Mouse (Mus musculus) hindbrain, embryonic 11.5 days (tissue): ENCODE results near the gene Bcl7a. TPM values are rescaled to one million over a fixed set of nuclear protein-coding genes. Genes with fewer than 3 reads are reported as not detected.

Experiments used
- ATAC-seq: fragments of 200-750 bp; cut with Nextera tagmentation; 2 replicates; pipeline ENCODE4 v1.8.0; 2017; ENCODE audit warnings: mild to moderate bottlenecking, moderate TSS enrichment, moderate library complexity; ENCODE audit not compliant: low FRiP score
- DNase-seq: peaks from one replicate; pipeline ENCODE4 v3.0.0-alpha.2; 2015; ENCODE audit warnings: low spot score
- H3K27ac ChIP-seq: fragments of 300-500 bp; sonication (generic); 2 replicates; pipeline ENCODE4 v1.5.1; 2014; ENCODE audit warnings: mild to moderate bottlenecking, low read depth, low read length
- H3K27me3 ChIP-seq: fragments of 300-500 bp; sonication (generic); 2 replicates; pipeline ENCODE4 v1.6.1; 2014; ENCODE audit warnings: mild to moderate bottlenecking, low read length, moderate library complexity, mixed read lengths; ENCODE audit not compliant: control insufficient read depth, insufficient read depth
- H3K36me3 ChIP-seq: fragments of 300-500 bp; sonication (generic); 2 replicates; pipeline ENCODE4 v1.6.1; 2014; ENCODE audit warnings: mild to moderate bottlenecking, low read length, moderate library complexity, mixed read lengths; ENCODE audit not compliant: control insufficient read depth, insufficient read depth
- H3K4me1 ChIP-seq: fragments of 300-500 bp; sonication (generic); replicated peaks from 2 replicates; pipeline ENCODE4 v1.6.1; 2014; ENCODE audit warnings: low read length, mixed read lengths; ENCODE audit not compliant: control insufficient read depth, insufficient read depth
- H3K4me2 ChIP-seq: fragments of 300-500 bp; sonication (generic); replicated peaks from 2 replicates; pipeline ENCODE4 v1.6.1; 2014; ENCODE audit warnings: mild to moderate bottlenecking, low read depth, low read length
- H3K4me3 ChIP-seq: fragments of 300-500 bp; sonication (generic); 2 replicates; pipeline ENCODE4 v1.5.1; 2014; ENCODE audit warnings: low read depth, low read length
- H3K9ac ChIP-seq: fragments of 300-500 bp; sonication (generic); 2 replicates; pipeline ENCODE4 v1.6.1; 2014; ENCODE audit warnings: low read depth, low read length
- H3K9me3 ChIP-seq: fragments of 300-500 bp; sonication (generic); 2 replicates; pipeline ENCODE4 v1.6.1; 2016; ENCODE audit warnings: low read length; ENCODE audit not compliant: control insufficient read depth
- WGBS: fragments of 180-500 bp; shearing (Covaris S2); extraction: QIAGEN DNeasy Blood & Tissue Kit; methylation state at CpG from one replicate; pipeline ENCODE4 v1.1.7; 2014; 5-methylcytosine and 5-hydroxymethylcytosine counted together
- polyA plus RNA-seq: library from polyadenylated mRNA; unstranded; fragments of >200 nt; fragmentation: Nextera tagmentation; extraction: Ambion mirVana; gene quantifications from 2 replicates; pipeline ENCODE4 v1.2.1, GENCODE M21; 2014

Bcl7a gene
- polyA plus RNA-seq, 1 experiment from 2014 or later, result 63.7 TPM

- peak within 1 kb of the TSS; percentile 93 for H3K9ac ChIP-seq
- ATAC-seq (peak; percentile 94), DNase-seq (peak; percentile 91)
- peak within 1 kb of the TSS; percentile 87 for H3K4me2 ChIP-seq
- H3K4me3 ChIP-seq, result peak within 1 kb of the TSS; percentile 95
- H3K9me3 ChIP-seq, result no peaks in the 10 kb centered on the region
- H3K27me3 ChIP-seq, result no peaks in the 10 kb centered on the region
- H3K27ac ChIP-seq, result peak within 1 kb of the TSS; percentile 82
- WGBS, result 0% methylated on average over 40 of the region's 50 CpGs
- peaks cover 9% of the 10 kb centered on the region for H3K4me1 ChIP-seq
- H3K36me3 ChIP-seq, result no peaks in the 10 kb centered on the region
Observed at GRCm38 (mm10) chr5:123394303-123394956, 50.8 kb downstream of the Bcl7a start, which contains the start of gene Mlxip. Mlxip (plus strand) TSS chr5:123394798.

- peak; percentile 56 for ATAC-seq
- Histone ChIP-seq H3K27ac (peak overlapping the region; percentile 82), H3K9me3 (no peaks in the 10 kb centered on the region), H3K4me2 (peak overlapping the region; percentile 87), H3K9ac (peak overlapping the region; percentile 93), H3K27me3 (no peaks in the 10 kb centered on the region), H3K4me3 (peak overlapping the region; percentile 95), H3K4me1 (peaks cover 9% of the 10 kb centered on the region), H3K36me3 (no peaks in the 10 kb centered on the region)
- WGBS, result under 1% methylated on average over 61 of the region's 65 CpGs
- DNase-seq, result peak; percentile 50
Observed at GRCm38 (mm10) chr5:123394957-123395881, 51.6 kb downstream of the Bcl7a start.

- peaks cover 5% of the 10 kb centered on the region for H3K4me1 ChIP-seq
- H3K9me3 ChIP-seq, result no peaks in the 10 kb centered on the region
- no peak overlapping the region for H3K27ac ChIP-seq
- H3K36me3 ChIP-seq, result no peaks in the 10 kb centered on the region
- ATAC-seq (no peak), DNase-seq (no peak)
- H3K27me3 ChIP-seq, result no peaks in the 10 kb centered on the region
- H3K9ac ChIP-seq, result no peak overlapping the region
- H3K4me2 ChIP-seq, result peak overlapping the region; percentile 87
- peak overlapping the region; percentile 8 for H3K4me3 ChIP-seq
- 78% methylated on average over 8 of the region's 8 CpGs for WGBS
Observed at GRCm38 (mm10) chr5:123396901-123397464, 53.3 kb downstream of the Bcl7a start.

GRCm38 (mm10) chr5:123397786-123398185, 54.2 kb downstream of the Bcl7a start:
- H3K9ac ChIP-seq, result no peak overlapping the region

GRCm38 (mm10) chr5:123398856-123399498, 55.3 kb downstream of the Bcl7a start:
- Histone ChIP-seq H3K4me1 (peaks cover 4% of the 10 kb centered on the region), H3K4me3 (no peak overlapping the region), H3K4me2 (no peak overlapping the region), H3K27ac (no peak overlapping the region), H3K27me3 (no peaks in the 10 kb centered on the region), H3K9me3 (no peaks in the 10 kb centered on the region), H3K36me3 (no peaks in the 10 kb centered on the region), H3K9ac (no peak overlapping the region)
- WGBS, result 93% methylated on average over 4 of the region's 4 CpGs
- DNase-seq, result no peak
- ATAC-seq, result no peak

More at GRCm38 (mm10) chr5:123397786-123398185, 54.2 kb downstream of the Bcl7a start:
- 75% methylated on average over 11 of the region's 11 CpGs for WGBS
- Histone ChIP-seq H3K9me3 (no peaks in the 10 kb centered on the region), H3K27ac (no peak overlapping the region), H3K4me2 (no peak overlapping the region), H3K36me3 (no peaks in the 10 kb centered on the region), H3K4me1 (peaks cover 5% of the 10 kb centered on the region), H3K4me3 (no peak overlapping the region), H3K27me3 (no peaks in the 10 kb centered on the region)
- ATAC-seq (no peak), DNase-seq (no peak)

- H3K27me3 ChIP-seq, result no peaks in the 10 kb centered on the region
- no peaks in the 10 kb centered on the region for H3K36me3 ChIP-seq
- H3K4me1 ChIP-seq, result no peaks in the 10 kb centered on the region
- 97% methylated on average over 3 of the region's 3 CpGs for WGBS
- no peak overlapping the region for H3K9ac ChIP-seq
- H3K27ac ChIP-seq, result no peak overlapping the region
- H3K4me2 ChIP-seq, result no peak overlapping the region
- DNase-seq (no peak), ATAC-seq (no peak)
- H3K4me3 ChIP-seq, result no peak overlapping the region
- H3K9me3 ChIP-seq, result no peaks in the 10 kb centered on the region
Observed at GRCm38 (mm10) chr5:123404480-123404879, 60.8 kb downstream of the Bcl7a start.

GRCm38 (mm10) chr5:123406952-123407351, 63.3 kb downstream of the Bcl7a start:
- ATAC-seq (no peak), DNase-seq (no peak)
- H3K9me3 ChIP-seq, result no peaks in the 10 kb centered on the region
- no peak overlapping the region for H3K4me2 ChIP-seq
- H3K4me3 ChIP-seq, result no peak overlapping the region
- H3K4me1 ChIP-seq, result no peaks in the 10 kb centered on the region
- 64% methylated on average over 2 of the region's 2 CpGs for WGBS
- H3K27ac ChIP-seq, result no peak overlapping the region
- H3K9ac ChIP-seq, result no peak overlapping the region
- no peaks in the 10 kb centered on the region for H3K27me3 ChIP-seq
- H3K36me3 ChIP-seq, result no peaks in the 10 kb centered on the region; the same call in 1 of the 2 replicates

- H3K4me3 ChIP-seq, result no peak overlapping the region
- WGBS, result 60% methylated on average over 3 of the region's 3 CpGs
- no peak overlapping the region for H3K9ac ChIP-seq
- no peaks in the 10 kb centered on the region; the same call in 1 of the 2 replicates for H3K36me3 ChIP-seq
- H3K9me3 ChIP-seq, result no peaks in the 10 kb centered on the region
- H3K4me2 ChIP-seq, result no peak overlapping the region
- ATAC-seq (no peak), DNase-seq (no peak)
- no peak overlapping the region for H3K27ac ChIP-seq
- no peaks in the 10 kb centered on the region for H3K4me1 ChIP-seq
- no peaks in the 10 kb centered on the region for H3K27me3 ChIP-seq
Observed at GRCm38 (mm10) chr5:123408176-123408575, 64.5 kb downstream of the Bcl7a start.
